In genomic region chr15:97990124-97990523, GRCm38 (mm10) we compare ENCODE assay signal across 10 mouse cellular contexts. TPM values are rescaled to one million over a fixed set of nuclear protein-coding genes. Genes with fewer than 3 reads are reported as not detected.
DNase-seq lines count a peak whose midpoint lies in the region; ATAC-seq lines count a peak whose summit lies in the region.
"Had no signal": no experiment of that assay in that cellular context is flagged by ENCODE, and none has a peak within 500 bp of the region (broad histone marks: within the 10 kb centered on the region; RNA-seq: fewer than 3 reads in every experiment).

No protein-coding gene starts in this region.

- H3K9ac ChIP-seq in embryonic facial prominence, embryonic 14.5 days (ENCODE audit: low read depth, low read length) = peak overlapping the region; percentile 5
- H3K9ac ChIP-seq in limb, embryonic 11.5 days (ENCODE audit: low read length) = peak overlapping the region; percentile 35; the same call in 1 of the 2 replicates

- no peaks in the 10 kb centered on the region for H3K9me3 ChIP-seq in embryonic facial prominence, embryonic 14.5 days (ENCODE audit: control insufficient read depth, low read length)
- no peaks in the 10 kb centered on the region for H3K9me3 ChIP-seq in limb, embryonic 11.5 days (ENCODE audit: control insufficient read depth, low read length)

- H3K4me1 ChIP-seq in embryonic facial prominence, embryonic 14.5 days (ENCODE audit: control insufficient read depth, insufficient read depth, low read length) = peaks cover 32% of the 10 kb centered on the region
- H3K4me1 ChIP-seq in limb, embryonic 11.5 days (ENCODE audit: control insufficient read depth, insufficient read depth, low read length) = peaks cover 42% of the 10 kb centered on the region

- WGBS in embryonic facial prominence, embryonic 14.5 days = 7% methylated on average over 6 of the region's 6 CpGs
- under 1% methylated on average over 6 of the region's 6 CpGs for WGBS in limb, embryonic 11.5 days

- peak; percentile 57 to 70 for DNase-seq in kidney, postnatal 4 days
- no peak for DNase-seq in kidney, postnatal 14 days
- peak; percentile 88 for DNase-seq in embryonic facial prominence, embryonic 14.5 days (ENCODE audit: low spot score)
- peak; percentile 87 for DNase-seq in limb, embryonic 11.5 days (ENCODE audit: low spot score)
- peak; percentile 91 for DNase-seq in retina, postnatal 1 day
- DNase-seq in lung, postnatal 10 days = no peak
- no peak for DNase-seq in cerebellum, adult 18-20 months
- no peak for DNase-seq in adipocyte (ENCODE audit: low spot score)
- DNase-seq: cerebellum, adult 9-10 months; heart, adult 2 months had no signal

- ATAC-seq in embryonic facial prominence, embryonic 14.5 days (ENCODE audit: low read depth) = peak; percentile 58
- peak; percentile 72 for ATAC-seq in limb, embryonic 11.5 days (ENCODE audit: insufficient number of reproducible peaks, low FRiP score, low TSS enrichment, low read depth)

- no peak overlapping the region for H3K4me3 ChIP-seq in embryonic facial prominence, embryonic 14.5 days (ENCODE audit: low read depth, low read length)
- H3K4me3 ChIP-seq in limb, embryonic 11.5 days (ENCODE audit: low read depth, low read length) = no peak overlapping the region; the same call in 1 of the 2 replicates
- H3K4me3 ChIP-seq: heart, adult 2 months had no signal

- peak overlapping the region; percentile 76 for H3K27ac ChIP-seq in embryonic facial prominence, embryonic 14.5 days (replicated peaks; ENCODE audit: low read depth, low read length)
- peak overlapping the region; percentile 86 for H3K27ac ChIP-seq in limb, embryonic 11.5 days (replicated peaks; ENCODE audit: low read depth, low read length)
- H3K27ac ChIP-seq: heart, adult 2 months had no signal

- peak overlapping the region; percentile 29; the same call in 1 of the 2 replicates for H3K4me2 ChIP-seq in embryonic facial prominence, embryonic 14.5 days (ENCODE audit: low read depth, low read length)
- H3K4me2 ChIP-seq in limb, embryonic 11.5 days (ENCODE audit: low read depth, severe bottlenecking) = peak overlapping the region; percentile 42

- H3K36me3 ChIP-seq in embryonic facial prominence, embryonic 14.5 days (ENCODE audit: control insufficient read depth, insufficient read depth, low read length) = peaks cover 22% of the 10 kb centered on the region; the same call in 1 of the 2 replicates
- peaks cover 11% of the 10 kb centered on the region for H3K36me3 ChIP-seq in limb, embryonic 11.5 days (ENCODE audit: control insufficient read depth, insufficient read depth, low read length)

- no peaks in the 10 kb centered on the region for H3K27me3 ChIP-seq in embryonic facial prominence, embryonic 14.5 days (replicated peaks; ENCODE audit: control insufficient read depth, insufficient read depth, low read length)
- H3K27me3 ChIP-seq in limb, embryonic 11.5 days (ENCODE audit: control insufficient read depth, insufficient read depth, low read length) = no peaks in the 10 kb centered on the region

RNA-seq across cellular contexts. Expression of gene Col2a1, which starts 14.4 kb away (rescaled TPM):
- 372 and 595 TPM in 2 replicates for polyA plus RNA-seq in embryonic facial prominence, embryonic 14.5 days (2014; fragmentation: Nextera tagmentation; extraction: Ambion mirVana)
- polyA plus RNA-seq in limb, embryonic 11.5 days (2014; fragmentation: Nextera tagmentation; extraction: Ambion mirVana) = 237 and 243 TPM in 2 replicates

RNA-seq across cellular contexts. Expression of gene Tmem106c, which starts 26.1 kb away (rescaled TPM):
- polyA plus RNA-seq in embryonic facial prominence, embryonic 14.5 days (2014; fragmentation: Nextera tagmentation; extraction: Ambion mirVana) = 47.2 and 51.6 TPM in 2 replicates
- 34.7 and 36.8 TPM in 2 replicates for polyA plus RNA-seq in limb, embryonic 11.5 days (2014; fragmentation: Nextera tagmentation; extraction: Ambion mirVana)

Comparison
In these comparisons a context has a peak if more than half of its experiments do, and no peak if none do; other contexts are left out.
1. DNase-seq: peak in kidney, postnatal 4 days (2 of 2), embryonic facial prominence, embryonic 14.5 days (single experiment), limb, embryonic 11.5 days (single experiment) and retina, postnatal 1 day (single experiment); none in kidney, postnatal 14 days (single experiment), lung, postnatal 10 days (single experiment), cerebellum, adult 18-20 months (0 of 2) and adipocyte (single experiment).